Mouse (Mus musculus) layer of hippocampus, adult 9-10 months (tissue): ENCODE results near the gene Rora.

ENCODE experiments used
- DNase-seq: peaks from one replicate; pipeline ENCODE4 v3.0.0; 2022; ENCODE audit warnings: low spot score

Rora gene

GRCm38 (mm10) chr9:69354228-69354627 is 700.6 kb downstream of the Rora start:
- DNase-seq = peak; percentile 22

GRCm38 (mm10) chr9:69357834-69358233 is 704.2 kb downstream of the Rora start:
- peak; percentile 48 for DNase-seq

GRCm38 (mm10) chr9:69358797-69359196 is 705.2 kb downstream of the Rora start:
- no peak for DNase-seq

DNA sequence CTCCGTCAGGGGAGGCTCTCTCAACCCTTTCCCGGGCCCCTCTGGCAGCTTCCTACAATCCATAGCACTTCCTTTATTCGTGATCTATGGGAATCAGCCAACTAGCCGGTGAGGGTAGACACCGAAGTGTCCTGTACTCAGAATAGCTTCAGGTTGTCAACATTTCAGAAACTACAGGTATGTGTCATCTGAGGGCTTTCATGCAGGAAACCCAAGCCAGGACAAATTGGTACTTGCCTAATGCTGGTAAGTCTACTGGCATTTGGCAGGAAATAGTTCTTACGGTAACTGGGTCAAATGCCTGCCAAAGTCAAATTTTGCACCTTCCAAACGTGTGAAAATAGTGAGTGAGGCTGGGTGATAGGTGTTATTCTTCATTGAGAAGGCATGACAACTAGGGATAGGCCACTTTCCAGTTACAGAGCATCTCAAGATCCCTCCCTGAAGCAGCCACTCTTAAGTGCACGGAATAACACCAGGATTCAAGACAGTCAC is 708.4 kb downstream of the Rora start:
- no peak for DNase-seq

GRCm38 (mm10) chr9:69362766-69363165 is 709.2 kb downstream of the Rora start:
- no peak for DNase-seq

- no peak for DNase-seq
Measured at GRCm38 (mm10) chr9:69364117-69364516, 710.5 kb downstream of the Rora start.

- DNase-seq = no peak
Measured at GRCm38 (mm10) chr9:69367055-69367454, 713.5 kb downstream of the Rora start.

GRCm38 (mm10) chr9:69368071-69368470 is 714.5 kb downstream of the Rora start:
- DNase-seq = peak; percentile 38

DNA sequence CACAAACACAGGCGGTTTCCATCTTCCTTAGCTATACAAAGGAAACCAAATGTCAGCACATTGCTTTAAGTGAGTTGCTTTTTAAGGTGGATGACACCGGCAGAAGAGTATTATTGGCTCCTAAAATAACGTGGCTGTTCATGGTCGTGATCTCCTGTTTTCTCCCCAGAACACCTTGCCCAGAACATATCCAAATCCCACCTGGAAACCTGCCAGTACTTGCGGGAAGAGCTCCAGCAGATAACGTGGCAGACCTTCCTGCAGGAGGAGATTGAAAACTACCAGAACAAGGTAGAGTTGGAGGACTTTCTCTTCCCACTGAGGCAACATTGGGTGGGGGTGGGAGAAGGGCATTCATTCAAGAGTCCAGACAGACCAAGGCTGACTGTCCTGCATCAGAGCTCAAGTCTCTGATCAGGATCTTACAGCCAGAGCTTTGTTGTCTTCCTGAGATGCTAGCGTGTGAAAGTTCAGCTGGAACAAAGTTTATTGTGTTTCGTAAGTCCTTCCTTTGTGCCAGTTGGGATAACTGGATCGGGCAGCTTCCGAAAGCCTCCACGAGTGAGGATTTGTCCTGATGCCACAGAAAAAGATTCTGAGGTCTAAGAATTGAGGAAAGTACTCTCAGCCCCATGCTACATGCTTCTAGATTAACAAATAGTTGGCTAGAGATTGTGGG is 717.6 kb downstream of the Rora start:
- no peak for DNase-seq

DNA sequence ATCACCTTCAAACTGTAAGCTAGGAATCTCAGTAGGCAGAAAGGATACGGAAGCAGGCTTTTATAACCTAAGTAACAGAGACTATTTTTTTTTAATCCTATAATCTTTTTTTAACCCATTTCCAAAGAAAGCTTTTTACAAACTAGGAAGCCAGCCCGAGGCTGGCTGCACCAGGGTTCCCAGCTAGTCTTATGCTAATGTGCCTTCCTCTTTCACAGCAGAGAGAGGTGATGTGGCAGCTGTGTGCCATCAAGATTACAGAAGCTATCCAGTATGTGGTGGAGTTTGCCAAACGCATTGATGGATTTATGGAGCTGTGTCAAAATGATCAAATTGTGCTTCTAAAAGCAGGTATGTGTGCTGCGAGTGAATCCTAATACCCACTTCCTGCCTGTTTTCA is 719.3 kb downstream of the Rora start:
- no peak for DNase-seq

DNA sequence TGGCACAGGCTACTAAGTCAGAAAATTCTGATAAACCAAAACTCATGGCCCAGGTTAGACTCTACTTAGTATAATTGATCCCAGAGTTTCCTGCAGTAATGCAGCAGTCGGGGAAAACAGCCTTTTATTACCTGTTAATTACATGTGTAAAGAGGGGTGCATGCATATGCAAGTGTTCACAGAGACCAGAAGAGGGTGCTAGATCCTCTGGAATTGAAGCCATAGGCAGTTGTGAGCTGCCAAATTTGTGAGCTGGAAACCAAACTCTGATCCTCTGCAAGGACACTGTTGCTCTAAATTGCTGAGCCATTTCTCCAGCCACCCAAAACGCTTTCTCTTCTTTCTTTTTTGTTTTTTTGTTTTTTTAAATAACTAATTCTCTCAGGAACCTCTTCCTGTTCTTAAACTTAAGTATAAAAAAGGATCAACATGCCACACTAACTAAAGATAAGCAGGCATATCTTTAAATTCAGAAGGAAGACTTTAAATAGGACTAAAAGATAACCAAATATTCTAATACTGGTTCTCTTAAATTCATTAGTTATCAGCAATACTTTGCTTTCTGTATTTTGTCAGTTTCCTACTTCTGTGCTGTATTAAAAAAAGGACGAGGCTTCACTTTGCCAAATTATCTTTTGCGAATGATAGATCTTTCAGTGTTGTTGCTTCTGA is 723.5 kb downstream of the Rora start:
- no peak for DNase-seq

DNA sequence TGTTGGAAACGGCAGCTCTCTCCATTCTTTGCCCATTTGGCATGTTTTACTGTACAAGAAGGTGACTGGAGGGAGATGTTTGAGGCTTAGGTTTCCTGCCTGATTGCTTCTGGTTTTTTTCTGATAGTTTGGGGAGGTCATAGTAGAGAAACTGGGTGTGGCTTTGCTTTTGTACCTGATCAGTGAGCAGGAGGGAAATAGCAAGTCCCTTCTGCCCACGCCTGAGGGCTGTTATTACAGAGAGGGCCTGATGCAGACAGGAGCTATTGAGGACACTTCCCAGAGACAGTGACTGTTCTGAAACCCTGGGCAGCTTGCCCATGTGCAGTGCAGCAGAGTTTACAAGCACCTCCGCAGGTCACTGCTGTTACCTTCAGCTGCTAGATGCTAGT is 724.1 kb downstream of the Rora start:
- DNase-seq = no peak

- no peak for DNase-seq
Measured at GRCm38 (mm10) chr9:69380546-69380945, 727.0 kb downstream of the Rora start.

GRCm38 (mm10) chr9:69381741-69382140 is 728.2 kb downstream of the Rora start:
- DNase-seq = no peak

- no peak for DNase-seq
Measured at GRCm38 (mm10) chr9:69384475-69384874, 730.9 kb downstream of the Rora start.

DNA sequence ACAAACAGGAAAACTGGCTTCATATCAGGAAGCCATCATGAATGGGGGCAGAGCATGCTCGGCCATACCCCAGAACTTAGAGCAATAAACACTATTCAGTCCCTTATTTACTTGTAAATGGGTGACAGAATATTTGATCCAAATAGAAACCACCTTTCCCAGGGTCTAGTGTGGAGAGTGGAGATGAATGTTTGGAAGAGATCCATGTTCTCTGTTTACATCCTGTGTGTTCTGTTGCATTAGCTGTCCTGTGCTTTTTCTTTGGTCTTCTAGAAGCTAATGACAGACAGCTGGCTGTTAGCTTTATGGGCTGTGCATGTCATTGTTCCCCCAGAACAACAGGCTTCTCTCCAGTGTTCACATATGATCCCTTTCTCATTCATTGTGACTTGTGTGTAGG is 731.3 kb downstream of the Rora start:
- DNase-seq = no peak

DNA sequence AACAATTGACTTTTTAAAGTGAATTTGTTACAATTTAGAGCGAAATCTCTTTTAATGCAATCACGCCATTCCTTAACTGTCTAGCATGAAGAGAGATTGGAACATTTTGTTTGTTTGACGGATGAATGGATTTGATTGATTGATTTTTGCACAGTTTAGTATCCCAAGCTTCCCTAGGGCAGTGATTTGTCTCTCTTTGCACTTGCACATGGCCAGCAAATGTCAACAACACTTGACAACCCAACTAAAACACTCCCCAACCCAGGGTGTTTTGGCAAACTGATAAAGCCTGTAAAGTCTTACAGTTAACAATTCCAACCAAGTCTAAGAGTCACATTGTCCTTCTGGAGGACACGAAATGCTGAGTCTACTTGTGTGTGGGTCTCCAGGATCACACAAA is 733.7 kb downstream of the Rora start:
- DNase-seq = no peak

DNA sequence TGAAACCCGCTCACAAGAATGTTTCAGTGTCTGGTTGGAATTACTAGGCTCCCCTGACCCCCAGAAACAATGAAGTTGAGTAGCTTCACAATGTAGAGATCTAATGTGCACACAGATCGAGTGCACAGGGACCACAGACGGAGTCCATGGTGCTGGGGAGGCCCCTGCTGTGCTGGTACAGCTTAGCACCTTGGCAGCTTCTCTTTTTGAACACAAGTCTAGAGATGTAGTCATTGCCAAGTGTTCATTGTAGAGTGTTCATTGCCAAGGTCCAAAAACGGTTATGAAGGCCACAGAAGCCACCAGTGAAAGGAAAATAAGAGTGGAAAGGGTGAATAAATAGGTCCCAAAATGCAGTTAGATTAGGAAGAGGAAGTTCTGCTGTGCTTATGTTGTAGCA is 737.0 kb downstream of the Rora start:
- DNase-seq = no peak

GRCm38 (mm10) chr9:69394234-69394633 is 740.6 kb downstream of the Rora start:
- no peak for DNase-seq

- no peak for DNase-seq
Measured at GRCm38 (mm10) chr9:69397432-69397759, 743.8 kb downstream of the Rora start.

DNA sequence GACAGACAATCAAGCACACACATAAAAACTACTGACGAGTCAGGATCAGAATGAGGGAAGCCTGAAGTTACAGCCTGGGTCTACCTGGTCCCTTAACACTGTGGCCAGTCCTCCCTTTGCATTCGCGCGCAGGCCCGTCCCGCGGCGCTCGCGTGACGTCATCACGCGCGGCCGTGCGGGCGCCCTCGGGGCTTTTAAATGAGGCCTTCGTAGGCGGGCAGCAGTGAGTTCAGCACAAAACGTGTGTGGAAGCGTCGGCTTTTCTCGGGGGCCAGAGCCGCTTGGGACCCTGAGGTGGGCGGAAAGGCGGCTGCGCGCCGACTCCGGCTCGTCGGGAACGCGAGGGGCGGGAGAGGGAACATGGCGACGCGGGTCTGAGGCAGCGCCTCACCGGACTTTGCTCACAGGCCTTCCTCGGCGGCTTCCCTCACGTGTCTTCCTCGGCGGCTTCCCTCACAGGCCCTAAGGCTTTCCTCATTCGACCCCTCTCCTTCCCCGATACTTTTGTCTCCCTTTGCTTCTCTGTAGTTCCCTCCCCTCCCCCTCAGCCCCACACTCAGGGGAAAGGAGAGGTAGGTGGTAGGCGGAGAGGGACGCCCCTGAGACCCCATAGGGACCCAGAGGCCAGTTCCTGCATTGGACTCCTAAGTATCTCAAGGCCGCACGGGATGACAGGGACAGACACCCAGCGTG is 744.3 kb downstream of the Rora start, which contains the start of gene Ice2:
Ice2 (plus strand) TSS at position 147 of the 693 bp plus-strand sequence.
- DNase-seq = peak; percentile 16

- no peak for DNase-seq
Measured at GRCm38 (mm10) chr9:69398453-69398850, 744.9 kb downstream of the Rora start.

DNA sequence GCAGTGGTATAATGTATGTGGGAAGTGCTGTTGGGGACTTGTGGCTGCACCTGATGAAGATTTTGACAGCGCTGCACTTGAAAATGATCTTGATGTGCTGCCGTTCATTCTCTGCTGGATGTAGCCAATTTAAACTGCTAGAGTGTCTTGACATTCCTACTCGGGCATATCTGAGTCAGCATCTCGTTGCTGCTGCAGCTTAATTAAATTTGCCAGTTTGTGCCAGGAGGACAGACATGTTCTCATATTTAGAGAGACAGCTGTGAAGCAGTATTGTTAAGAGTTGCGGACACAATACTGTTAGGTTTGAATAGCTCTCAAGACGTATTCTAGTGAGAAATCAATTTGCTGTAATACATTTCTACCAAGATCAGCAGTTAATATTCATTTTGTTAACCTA is 751.1 kb downstream of the Rora start:
- no peak for DNase-seq
